8 mouse cellular contexts compared by ENCODE assay signal in genomic region chr12:33958241-33959194, GRCm38 (mm10). TPM values are rescaled to one million over a fixed set of nuclear protein-coding genes. Genes with fewer than 3 reads are reported as not detected.
A peak's percentile ranks its signal among the peaks of the same experiment; 100 is the strongest.
DNase-seq lines count a peak whose midpoint lies in the region; ATAC-seq and TF ChIP-seq lines count a peak whose summit lies in the region.

No protein-coding gene starts in this region.

- peak overlapping the region; percentile 28; the same call in 1 of the 2 replicates for H3K9ac ChIP-seq in hindbrain, embryonic 15.5 days
- peak overlapping the region; percentile 64 for H3K9ac ChIP-seq in midbrain, embryonic 12.5 days (replicated peaks)

- TF ChIP-seq CTCF in embryonic fibroblast, embryonic 13.5 days (IDR thresholded peaks at IDR 0.05; ENCODE audit: borderline replicate concordance, insufficient read depth, low read length), result no peak

- no peaks in the 10 kb centered on the region for H3K9me3 ChIP-seq in hindbrain, embryonic 15.5 days
- H3K9me3 ChIP-seq in midbrain, embryonic 12.5 days, result no peaks in the 10 kb centered on the region

- H3K4me3 ChIP-seq in embryonic fibroblast, embryonic 13.5 days (ENCODE audit: insufficient read depth, low read length), result peak overlapping the region; percentile 83
- H3K4me3 ChIP-seq in hindbrain, embryonic 15.5 days, result peak overlapping the region; percentile 41
- H3K4me3 ChIP-seq in midbrain, embryonic 12.5 days, result peak overlapping the region; percentile 58

- H3K4me2 ChIP-seq in hindbrain, embryonic 15.5 days, result peak overlapping the region; percentile 75
- peak overlapping the region; percentile 75 for H3K4me2 ChIP-seq in midbrain, embryonic 12.5 days (replicated peaks)

- peak; percentile 18 for DNase-seq in left cerebral cortex, postnatal 4 days
- no peak for DNase-seq in left cerebral cortex, adult 11 months (ENCODE audit: low spot score)
- peak; percentile 59 for DNase-seq in ZHBTc4 (ENCODE audit: low read depth, low spot score)
- DNase-seq in spleen, adult 12 weeks (ENCODE audit: low spot score), result no peak
- DNase-seq in frontal cortex, postnatal 36 days (ENCODE audit: low spot score in 2 of 2), result no peak

- WGBS in hindbrain, embryonic 15.5 days, result under 1% methylated on average over 54 of the region's 56 CpGs
- 0% methylated on average over 50 of the region's 56 CpGs for WGBS in midbrain, embryonic 12.5 days

- H3K27ac ChIP-seq in embryonic fibroblast, embryonic 13.5 days (ENCODE audit: insufficient read depth, low read length), result peak overlapping the region; percentile 94
- no peak overlapping the region for H3K27ac ChIP-seq in hindbrain, embryonic 15.5 days (replicated peaks)
- peak overlapping the region; percentile 65 for H3K27ac ChIP-seq in midbrain, embryonic 12.5 days (replicated peaks)

- peaks cover 6% of the 10 kb centered on the region; the same call in 1 of the 2 replicates for H3K4me1 ChIP-seq in embryonic fibroblast, embryonic 13.5 days (ENCODE audit: control insufficient read depth, insufficient read depth, low read length)
- peaks cover 22% of the 10 kb centered on the region for H3K4me1 ChIP-seq in hindbrain, embryonic 15.5 days (replicated peaks)
- H3K4me1 ChIP-seq in midbrain, embryonic 12.5 days, result peaks cover 25% of the 10 kb centered on the region

- intact Hi-C loops in left cerebral cortex, postnatal 4 days (cut with DNase I), result loop anchor here (5.0 to 10.0 kb wide), 2 partner anchors 354 to 476 kb away; no protein-coding TSS in a partner anchor

- peak; percentile 13; the same call in 1 of the 2 replicates for ATAC-seq in hindbrain, embryonic 15.5 days (ENCODE audit: low FRiP score, low read depth)
- peak; percentile 61 for ATAC-seq in midbrain, embryonic 12.5 days (ENCODE audit: low FRiP score, low read depth)

- 0 out of 2 replicates have a peak, but pooled peaks have one; percentile 33 for TF ChIP-seq POLR2A in embryonic fibroblast, embryonic 13.5 days (IDR thresholded peaks at IDR 0.05; ENCODE audit: low read depth, low read length)

- H3K36me3 ChIP-seq in hindbrain, embryonic 15.5 days, result no peaks in the 10 kb centered on the region
- no peaks in the 10 kb centered on the region for H3K36me3 ChIP-seq in midbrain, embryonic 12.5 days

- H3K27me3 ChIP-seq in hindbrain, embryonic 15.5 days, result peaks cover 82% of the 10 kb centered on the region
- H3K27me3 ChIP-seq in midbrain, embryonic 12.5 days, result peaks cover 84% of the 10 kb centered on the region

RNA-seq across cellular contexts. Expression of gene Twist1, which starts 1.0 kb away (rescaled TPM):
- 1 to 10 TPM; 1.0 to 1.6 TPM for total RNA-seq in left cerebral cortex, postnatal 4 days (2021)
- 48.2 and 73.5 TPM in 2 replicates for polyA plus RNA-seq in embryonic fibroblast, embryonic 13.5 days (2011; ENCODE audit: insufficient read length, low read depth, missing spikeins)
- polyA plus RNA-seq in hindbrain, embryonic 15.5 days (2015; fragmentation: Nextera tagmentation; extraction: Ambion mirVana), result 0.85 and 1.2 TPM in 2 replicates
- 11.0 and 12.3 TPM in 2 replicates for polyA plus RNA-seq in midbrain, embryonic 12.5 days (2016; fragmentation: Nextera tagmentation; extraction: Ambion mirVana)

RNA-seq across cellular contexts. Expression of gene Ferd3l, which starts 30.3 kb away (rescaled TPM):
- total RNA-seq in left cerebral cortex, postnatal 4 days (2021), result not detected
- polyA plus RNA-seq in embryonic fibroblast, embryonic 13.5 days (2011; ENCODE audit: insufficient read length, low read depth, missing spikeins), result not detected in 2 replicates
- polyA plus RNA-seq in hindbrain, embryonic 15.5 days (2015; fragmentation: Nextera tagmentation; extraction: Ambion mirVana), result 0.67 and 0.69 TPM in 2 replicates
- 1.4 and 4.3 TPM in 2 replicates for polyA plus RNA-seq in midbrain, embryonic 12.5 days (2016; fragmentation: Nextera tagmentation; extraction: Ambion mirVana)

Comparison
In these comparisons a context has a peak if more than half of its experiments do, and no peak if none do; other contexts are left out.
1. DNase-seq: peak in left cerebral cortex, postnatal 4 days (single experiment) and ZHBTc4 (single experiment); none in left cerebral cortex, adult 11 months (single experiment), spleen, adult 12 weeks (single experiment) and frontal cortex, postnatal 36 days (0 of 2).
2. Peak in every context shown above with its lines, with median percentiles within 50 percentile points of each other: H3K4me3 ChIP-seq.